Mouse (Mus musculus): Measurements from ENCODE around the gene Itk.

The Itk gene

DNA sequence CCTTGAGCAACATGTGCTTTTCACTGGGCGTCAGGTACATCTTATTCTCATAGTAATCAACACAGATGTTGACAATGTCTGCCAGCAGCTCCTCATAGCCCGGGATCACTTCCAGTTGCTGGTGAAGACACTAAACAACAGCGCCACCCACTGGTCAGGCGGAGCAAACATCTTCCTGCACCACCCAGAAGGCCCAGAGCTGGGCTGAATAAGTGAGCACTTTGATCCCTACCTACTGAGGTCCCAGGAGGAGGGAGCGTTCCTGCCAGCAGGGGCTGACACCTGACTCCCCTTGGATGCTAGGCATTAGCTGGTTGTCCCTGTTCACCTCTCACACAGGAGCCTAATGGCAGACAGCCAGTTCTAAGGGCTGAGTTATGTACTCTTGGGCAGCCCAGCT lies 112.5 kb downstream of the Itk start:
- peak in 1 of 2 experiments; percentile 11 for DNase-seq (ENCODE audit: low spot score in 2 of 2)

DNA sequence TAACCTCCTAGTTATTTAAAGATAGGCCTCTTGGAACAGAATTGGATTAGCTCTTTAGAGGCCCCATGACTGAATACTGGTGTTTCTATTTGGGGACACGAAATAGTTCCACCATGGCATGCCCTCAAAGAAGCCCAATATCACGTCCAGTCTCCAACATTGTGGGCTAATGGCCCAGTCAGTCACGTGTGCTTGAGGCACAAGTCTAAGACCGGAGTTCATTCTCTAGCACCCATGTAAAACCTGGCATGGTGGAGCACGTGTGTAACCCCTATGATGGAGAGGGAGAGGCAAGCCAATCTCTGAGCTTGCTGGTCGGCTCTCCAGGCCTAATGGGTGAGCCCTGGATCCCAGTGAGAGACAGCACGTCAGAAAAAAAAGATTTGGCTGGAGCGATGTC lies 113.1 kb downstream of the Itk start:
- peak; percentile 15 to 30 for DNase-seq (ENCODE audit: low spot score in 2 of 2)

DNA sequence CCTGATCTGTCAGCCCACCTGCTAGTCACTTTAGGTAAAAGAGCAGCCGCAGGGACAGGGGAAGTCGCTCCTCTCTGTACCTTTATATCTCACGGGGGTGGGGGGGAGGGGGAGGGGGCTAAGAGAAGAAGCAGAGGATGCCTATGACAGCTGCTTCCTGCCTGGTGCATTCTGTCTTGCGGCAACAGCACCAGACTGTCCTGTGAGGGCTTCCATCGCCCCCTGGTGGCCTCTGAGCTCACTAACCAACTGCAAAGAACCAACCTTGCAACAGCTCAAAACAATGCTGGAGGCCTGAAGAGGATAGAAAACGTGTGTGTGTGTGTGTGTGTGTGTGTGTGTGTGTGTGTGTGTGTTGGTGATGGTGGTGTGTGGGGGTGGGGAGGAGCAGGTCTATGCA lies 114.0 kb downstream of the Itk start:
- DNase-seq (ENCODE audit: low spot score in 2 of 2), result peak; percentile 17 to 34

Measured in heart, adult 9 months (tissue).